Mouse (Mus musculus): Measurements from ENCODE around the gene Tmem45a.
"Not testable (repeated sequence)": the region's sequence is repeated elsewhere in the genome, so short reads cannot be mapped to it uniquely, and the experiment has no call there.

The Tmem45a gene

DNA sequence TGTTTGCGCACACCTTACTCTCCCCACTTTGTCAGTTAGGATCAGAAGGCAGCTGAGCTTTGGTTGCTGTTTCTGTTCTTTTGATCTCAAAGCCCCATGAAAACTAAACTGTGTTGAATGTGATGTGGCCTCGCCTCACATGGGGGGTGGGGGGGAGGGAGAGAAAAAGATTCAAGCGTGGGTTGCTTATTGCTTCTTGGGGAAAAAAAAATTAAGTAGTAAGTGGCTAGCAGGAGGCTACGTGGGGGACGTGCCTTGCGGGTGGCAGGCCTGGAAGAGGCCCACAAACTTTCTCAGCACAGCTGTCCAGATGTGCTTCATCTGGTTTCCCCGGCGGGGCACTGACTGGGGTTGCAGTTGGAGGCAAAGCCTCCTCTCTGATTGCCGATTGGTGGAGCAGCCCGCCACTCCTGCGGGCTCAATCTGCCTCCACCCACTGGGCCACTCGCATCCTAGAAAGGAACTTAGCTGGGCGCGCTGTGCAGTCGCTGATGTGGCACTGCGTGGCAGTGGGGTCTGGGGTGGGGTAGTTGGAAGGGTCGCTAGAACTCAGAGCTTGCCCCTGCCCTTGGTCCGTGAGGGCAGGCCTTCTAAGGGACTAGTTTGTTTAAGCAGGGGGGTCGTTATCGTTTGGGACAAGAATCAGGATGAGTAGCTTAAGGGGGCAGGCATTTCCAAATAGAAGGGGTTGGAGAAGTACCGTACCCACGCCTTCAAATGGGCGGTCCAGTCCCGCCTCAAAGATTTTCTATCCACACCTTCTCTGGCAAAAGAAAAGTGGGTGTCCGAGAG is at the start of gene Tmem45a:
Gene Tmem45a, minus strand, starts transcription at position 343 of the 792 bp plus-strand sequence.
- DNase-seq = peak; percentile 13 to 17

DNA sequence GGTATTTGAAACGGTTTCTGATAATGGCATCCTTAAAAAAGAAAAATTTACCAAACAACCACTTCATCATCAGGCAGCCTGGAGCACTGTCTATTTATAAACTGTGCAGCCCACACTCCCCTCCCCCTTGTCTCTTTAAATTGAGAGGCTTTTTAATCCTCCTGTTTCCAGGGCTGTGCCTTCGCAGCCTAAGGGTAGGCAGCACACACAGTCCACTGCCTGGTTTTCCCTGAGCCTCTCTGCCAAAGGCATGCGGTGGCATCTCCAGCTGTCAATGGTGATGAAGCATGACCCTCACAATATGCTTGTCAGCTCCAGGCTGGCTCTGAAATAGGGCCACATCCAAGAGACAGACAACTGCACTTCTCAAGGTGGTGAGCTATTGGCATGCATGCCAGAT is 42.1 kb upstream of the Tmem45a start, which contains the start of gene Lnp1:
Gene Lnp1, minus strand, starts transcription at position 39 of the 400 bp plus-strand sequence.
- DNase-seq = no peak

DNA sequence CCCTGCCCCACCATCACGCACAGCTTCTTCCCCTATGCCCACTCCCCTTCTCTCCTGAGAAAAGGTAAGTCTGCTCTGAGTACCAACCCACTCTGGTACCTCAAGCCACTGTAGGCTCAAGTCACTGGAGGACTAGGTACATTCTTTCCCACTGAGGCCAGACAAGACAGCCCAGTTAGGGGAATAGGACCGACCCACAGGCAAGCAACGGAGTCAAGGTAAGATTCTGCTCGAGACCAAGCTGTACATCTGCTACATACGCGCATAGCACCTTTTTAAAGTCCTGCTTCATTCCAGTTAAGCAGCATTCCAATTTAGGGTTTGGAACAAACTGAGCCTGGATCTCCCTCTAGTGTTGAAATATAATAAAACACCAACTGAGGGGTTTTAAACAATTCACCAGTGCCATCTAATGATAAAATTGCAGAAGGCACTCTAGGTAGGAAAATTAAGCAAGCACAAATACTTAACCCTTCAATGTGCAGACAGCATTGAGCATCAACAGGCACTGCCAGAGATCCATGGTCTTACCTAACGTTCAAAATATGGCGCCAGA is 34.2 kb upstream of the Tmem45a start:
- DNase-seq = no peak

DNA sequence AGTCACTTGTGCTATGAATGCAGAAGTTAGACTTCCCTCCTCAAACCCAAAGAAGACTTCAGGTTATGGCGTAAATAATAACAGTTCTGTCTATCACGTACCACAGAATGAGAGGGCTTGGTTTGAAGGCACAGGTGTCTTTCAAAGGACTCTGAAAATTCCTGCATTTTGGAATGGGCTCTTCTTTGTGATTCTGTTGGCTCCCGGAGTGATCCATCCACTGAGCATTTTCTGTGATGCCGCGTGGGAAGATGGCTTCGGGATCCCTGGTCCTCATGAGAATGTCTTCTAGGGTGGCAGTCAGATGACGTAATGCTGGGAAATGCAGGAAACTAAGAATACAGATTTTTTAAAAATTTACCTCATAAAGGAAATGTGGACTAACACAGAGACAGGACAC is 31.3 kb upstream of the Tmem45a start:
- no peak for DNase-seq

DNA sequence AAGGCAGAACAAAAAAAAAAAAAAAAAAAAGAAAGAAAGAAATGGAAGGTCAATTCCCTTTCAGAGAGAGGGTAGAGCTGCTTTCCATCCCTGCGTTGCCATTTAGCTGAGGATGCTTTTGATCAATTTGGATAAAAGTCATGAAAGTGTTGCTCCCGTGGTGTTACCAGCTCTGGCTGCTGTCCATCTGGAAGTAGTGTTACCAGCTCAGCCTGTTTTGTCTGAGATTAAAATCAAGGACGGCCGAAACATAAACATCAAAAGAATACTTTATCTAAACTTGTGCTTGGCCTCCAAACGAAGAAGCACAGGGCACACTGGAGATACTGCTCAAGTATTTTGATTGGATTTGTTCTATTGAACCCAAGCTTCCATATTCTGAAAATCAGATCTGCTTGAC is 23.0 kb upstream of the Tmem45a start:
- no peak for DNase-seq

DNA sequence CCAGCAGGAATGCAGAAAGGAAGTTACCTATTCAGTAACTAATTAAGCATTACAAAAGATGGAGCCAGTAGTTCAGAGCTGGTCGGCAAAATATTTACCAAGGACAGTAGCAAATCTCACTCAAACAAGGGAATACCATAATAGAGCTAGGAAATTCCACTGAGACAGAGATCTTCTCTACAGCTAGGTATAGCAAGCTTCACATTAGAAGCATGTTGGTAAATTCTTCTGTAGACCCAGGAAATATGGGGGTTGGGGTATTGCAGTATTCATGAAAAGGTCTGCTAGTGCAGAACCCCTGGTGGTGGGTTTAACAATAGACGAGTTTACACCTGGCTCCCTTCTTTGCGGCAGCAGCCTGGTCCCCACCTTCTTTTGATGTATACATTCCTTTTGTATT is 16.2 kb upstream of the Tmem45a start:
- DNase-seq = not testable (repeated sequence)

DNA sequence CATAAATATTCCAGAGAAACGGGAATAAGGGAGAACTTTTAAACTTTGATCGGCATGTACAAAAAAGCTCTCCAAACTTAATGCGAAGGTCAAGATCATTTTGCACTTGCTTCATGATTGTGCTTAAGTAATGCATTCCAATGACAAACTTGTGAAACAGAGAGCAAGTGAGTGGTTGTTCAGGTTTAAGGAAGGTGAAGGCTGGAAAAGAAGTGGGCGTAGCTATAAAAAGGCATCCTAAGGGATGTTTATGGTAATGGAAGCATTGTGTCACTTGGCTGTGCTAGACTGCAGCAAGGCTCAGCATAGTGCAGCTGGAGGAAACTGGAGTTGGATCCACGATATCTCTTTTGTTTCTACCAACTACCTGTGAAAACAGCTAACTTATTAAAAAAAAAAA is 5.6 kb upstream of the Tmem45a start:
- DNase-seq = no peak

DNA sequence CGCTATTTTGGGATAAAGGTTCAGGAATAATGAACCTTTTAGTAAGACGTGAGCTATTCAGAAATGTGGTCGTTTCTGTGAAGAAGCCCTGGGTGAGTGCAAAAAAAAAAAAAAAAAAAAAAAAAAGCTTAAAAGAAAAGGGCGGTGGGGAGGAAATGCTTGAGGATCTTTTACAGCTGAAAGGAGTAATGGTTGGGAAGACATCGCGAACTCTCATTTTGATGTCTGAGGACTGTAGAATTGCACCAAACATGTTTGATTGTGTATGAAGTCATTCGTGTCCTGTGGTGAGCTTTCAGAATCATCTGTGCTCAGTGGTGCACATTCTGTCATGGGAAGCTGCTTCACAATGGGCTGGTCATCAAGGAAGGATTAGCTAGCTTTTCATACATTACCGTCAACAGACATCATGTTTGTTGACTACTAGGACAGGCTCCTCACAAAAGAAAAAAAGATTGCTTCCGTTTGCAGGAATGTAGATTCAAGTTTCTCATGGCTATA is 700 bp upstream of the Tmem45a start:
- DNase-seq = no peak

DNA sequence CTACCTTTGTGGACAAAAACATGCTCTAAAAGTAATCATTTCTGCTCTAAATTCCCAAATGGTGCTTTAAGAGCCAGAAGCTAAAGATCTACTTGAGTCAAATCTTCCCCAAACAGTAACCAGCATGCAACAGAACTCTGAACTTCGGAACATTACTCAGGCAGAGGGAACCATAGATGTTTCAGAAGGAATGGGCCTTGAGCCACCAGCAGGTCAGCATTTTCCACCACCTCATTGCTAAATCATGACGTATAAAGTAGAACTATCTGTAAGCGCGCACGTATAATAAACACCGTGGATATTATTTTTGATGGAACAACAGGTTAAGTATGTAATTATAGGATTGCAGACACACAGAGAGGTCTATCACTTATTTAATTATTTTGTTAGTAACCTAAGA is 1.2 kb downstream of the Tmem45a start:
- no peak for DNase-seq

DNA sequence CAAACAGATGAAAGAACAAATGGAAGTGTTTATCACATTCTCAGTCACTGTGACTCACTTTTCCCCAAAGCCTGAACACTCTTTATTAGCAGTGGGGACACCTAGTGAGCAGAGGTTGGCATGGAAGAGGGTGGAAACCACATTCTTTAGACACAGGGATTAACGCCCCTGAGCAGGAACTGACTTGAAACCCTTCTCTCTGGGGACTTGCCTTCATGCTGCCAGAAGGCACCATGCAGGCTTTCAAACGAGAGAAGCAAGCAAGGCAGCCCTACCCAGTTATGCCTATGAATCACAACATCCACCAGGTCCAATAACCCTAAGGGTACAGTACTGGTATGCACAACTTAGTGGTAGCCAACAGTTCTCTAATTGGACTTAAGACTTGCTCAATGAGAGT is 12.6 kb downstream of the Tmem45a start:
- DNase-seq = no peak

DNA sequence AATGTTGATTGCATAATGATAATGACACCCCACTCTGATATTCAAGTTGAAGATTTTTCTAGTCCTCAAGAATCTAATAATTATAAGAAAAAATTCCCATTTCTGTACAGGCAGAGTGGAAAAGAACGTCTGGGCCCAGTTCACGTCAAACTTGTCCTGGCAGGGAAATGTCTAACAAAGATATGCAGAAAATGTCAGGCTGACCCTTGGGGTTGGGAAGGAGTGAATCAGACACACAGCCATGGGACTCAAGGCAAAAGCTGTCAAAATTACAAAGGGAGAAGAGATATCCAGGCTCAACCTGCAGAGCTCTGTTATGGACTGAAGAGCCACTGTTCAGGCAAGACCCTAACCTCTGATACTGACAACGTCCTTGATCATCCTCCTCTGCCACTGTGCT is 15.5 kb downstream of the Tmem45a start:
- DNase-seq = no peak

DNA sequence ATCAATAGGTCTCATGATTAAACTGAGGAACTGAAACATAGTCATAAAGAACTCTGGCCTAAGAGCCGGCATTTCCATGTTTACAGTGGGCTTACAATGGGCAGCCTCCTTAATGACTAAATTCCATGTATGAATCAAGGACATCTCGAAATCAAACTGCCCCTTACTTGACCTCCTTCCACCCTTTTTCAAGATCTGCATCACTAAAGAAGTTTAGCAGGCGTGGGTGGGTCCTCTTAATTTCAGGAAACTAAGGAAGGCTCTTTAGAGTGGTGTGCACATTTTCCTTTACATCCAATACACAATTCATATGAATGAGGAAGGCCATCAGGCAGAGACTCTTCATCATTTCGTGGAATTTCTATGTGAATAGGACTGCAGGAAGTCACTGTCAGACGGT is 17.6 kb downstream of the Tmem45a start:
- DNase-seq = no peak

DNA sequence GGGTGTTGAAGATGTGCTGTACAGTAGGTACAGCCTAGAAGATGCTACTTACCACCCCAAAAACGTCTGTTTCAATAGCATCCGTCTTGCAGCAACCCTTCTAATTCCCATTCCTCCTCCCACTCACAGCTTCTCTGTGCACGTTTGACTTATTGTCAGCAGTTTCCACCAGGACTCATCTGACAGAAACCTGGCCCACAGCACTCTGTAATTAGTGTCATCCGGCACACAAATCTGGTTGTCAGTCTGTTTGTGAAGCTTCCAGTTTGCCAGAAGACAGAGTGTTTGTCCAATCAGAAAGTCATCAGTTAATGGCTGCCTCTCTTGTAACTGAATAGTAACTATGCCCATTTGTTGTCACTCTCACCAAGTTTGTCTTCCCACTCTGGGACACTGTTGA is 18.4 kb downstream of the Tmem45a start:
- no peak for DNase-seq

DNA sequence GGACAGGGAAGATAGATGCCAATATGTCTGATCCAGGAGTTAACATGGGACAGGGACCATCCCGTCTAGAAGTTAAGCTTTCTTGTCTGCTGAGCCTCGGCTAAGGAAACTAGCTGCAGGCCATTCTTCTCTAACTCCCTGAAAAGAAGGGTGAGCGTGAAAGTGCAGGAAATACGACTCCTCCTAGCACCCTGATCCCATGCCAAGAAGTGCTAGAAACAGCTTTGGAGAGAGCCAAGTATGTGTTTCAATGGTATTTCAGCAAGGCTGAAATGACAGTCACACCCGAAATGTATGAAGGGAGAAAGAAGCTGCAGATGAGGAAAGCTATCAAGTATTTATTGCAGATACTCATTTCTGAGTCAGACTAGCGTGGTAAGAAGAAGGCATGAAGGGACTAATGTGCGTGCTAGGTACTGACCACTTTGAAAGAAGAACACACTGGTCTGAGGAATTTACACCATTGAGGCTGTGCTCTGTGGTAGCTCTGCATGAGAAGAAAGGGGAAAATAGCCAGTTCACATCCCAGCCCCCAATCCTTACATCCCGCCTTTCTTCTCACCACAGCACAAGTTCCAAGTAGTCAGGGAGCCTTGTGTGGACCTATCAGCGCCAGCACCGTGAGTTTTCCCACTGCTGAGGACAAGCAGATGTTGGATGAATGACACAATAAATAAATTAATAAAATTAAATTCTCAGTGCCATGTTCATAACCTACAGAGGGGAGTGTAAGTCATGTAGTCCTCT is 33.0 kb downstream of the Tmem45a start:
- no peak for DNase-seq

DNA sequence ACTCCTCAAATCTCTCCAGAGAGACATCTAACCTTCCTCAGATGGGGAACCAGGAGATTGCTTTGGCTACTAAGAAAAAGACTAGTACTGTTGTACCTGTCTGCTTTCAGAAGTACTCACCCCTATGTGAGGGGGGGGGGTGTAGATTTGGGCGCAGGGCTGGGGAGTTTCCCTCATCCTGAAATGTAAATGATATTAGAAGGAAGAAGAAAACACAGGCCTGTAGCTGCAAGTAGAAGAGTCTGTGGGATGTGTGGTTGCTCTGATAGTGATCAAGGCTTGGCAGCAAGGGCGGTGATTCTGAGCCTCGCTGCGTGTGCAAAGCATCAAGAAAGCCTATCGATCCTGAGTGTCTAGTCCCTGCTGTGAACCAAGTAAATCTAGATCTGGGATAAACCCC is 43.0 kb downstream of the Tmem45a start:
- DNase-seq = no peak

DNA sequence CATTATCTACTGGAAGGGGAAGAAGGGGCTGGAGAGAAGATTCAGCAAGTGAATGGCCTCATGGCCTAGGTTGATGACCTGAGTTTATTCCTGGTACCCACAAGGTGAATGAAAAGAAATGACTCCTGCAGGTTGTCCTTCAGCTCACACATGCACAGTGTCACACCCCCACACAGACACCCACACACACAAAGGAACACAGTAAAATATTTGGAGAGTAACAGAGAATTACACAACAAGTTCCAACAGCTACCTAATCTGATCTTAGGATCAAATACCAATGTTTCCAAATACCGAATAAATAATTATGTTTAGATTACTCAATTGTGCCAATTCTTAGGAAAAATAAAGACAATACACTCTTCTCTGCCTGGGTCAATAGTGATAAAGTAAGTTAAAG is 52.7 kb downstream of the Tmem45a start:
- DNase-seq = no peak

DNA sequence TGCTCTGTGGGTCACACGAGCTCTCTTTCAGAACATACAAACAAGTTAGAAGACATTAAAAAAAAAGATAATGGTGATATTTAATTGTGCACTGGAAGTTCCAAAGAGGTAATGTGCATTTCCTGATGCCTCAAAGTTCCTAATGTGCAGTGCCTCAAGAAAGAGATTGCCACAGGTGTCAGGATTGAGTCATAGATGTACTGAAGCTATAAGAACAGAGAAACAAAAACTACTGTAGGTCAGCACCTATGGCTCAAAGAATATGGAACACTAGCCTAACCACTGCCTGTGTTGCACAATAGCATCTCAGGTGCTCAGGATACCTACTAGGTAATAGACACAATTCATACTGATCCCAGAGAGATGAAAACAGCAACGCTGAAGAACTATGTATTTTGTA is 54.0 kb downstream of the Tmem45a start:
- DNase-seq = no peak

DNA sequence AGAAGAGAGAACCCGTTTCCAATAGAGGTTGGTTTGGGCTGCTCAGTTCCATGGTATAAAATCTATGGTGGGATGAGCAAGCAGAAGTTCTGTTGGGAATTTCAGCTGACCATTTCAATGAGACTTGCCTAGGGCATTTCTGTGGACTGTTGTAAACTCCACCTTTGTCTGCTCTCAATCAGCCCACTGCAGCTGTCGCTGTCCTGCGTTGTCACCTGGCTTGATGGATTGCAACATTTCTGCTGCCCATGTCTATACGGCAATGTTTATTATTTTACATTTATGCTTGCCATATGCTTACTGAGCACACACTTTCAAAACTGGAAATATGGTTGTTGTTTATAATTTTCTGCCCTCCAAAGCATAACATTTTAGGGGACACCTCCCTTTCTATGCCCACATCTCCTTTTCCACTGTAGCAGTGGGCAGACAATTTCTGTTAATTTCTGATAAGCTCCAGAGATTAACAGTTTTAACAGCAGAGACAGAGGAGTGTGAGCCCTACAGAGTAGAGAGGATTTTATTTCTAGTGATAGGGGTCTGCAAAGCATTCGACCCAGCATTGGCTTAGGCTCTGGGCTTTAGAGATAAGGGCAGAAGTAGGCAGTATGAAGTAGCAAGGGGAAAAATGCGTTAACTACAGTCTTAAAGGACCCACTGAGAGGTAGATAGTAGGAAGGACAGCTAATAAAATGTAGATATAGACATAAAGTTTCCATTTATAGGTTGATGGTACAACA is 84.4 kb downstream of the Tmem45a start:
- DNase-seq = no peak

DNA sequence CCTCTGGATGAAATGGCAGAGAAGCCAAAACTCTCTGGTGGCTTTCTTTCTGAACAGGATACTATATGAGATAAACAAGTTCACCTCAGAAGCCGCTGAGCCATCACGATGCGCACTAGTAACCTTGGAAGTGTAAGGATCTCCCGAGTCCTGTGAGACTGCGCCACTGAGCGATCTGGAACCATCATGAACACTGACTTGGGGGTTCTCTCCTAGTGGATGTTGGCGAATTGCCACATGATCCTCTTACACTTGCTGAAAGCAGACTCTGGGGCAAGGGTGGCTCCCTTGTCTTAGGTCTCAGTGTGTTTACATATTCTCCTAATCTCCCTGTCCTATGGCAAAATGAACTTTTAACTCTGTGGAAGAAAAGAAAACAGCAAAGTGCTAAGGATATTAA is 85.0 kb downstream of the Tmem45a start:
- DNase-seq = no peak

DNA sequence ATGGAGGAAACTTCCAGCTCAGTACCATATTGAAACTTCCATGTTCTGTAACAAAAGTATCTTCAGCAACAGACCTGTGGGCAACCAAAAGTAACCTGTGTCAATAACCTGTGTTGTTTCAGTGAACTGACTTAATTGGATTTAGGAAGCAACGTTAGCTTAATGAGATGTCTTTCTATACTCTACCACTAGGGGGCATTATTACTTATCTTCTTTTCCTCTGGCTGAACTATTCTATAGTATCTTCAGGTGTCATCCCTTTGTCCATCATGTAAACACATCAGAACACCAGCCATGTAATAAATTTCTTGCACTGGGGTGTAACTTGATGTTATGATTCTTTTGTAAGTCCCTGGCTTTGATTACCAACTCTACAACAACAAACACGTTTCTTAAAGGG is 85.5 kb downstream of the Tmem45a start:
- DNase-seq = no peak

DNA sequence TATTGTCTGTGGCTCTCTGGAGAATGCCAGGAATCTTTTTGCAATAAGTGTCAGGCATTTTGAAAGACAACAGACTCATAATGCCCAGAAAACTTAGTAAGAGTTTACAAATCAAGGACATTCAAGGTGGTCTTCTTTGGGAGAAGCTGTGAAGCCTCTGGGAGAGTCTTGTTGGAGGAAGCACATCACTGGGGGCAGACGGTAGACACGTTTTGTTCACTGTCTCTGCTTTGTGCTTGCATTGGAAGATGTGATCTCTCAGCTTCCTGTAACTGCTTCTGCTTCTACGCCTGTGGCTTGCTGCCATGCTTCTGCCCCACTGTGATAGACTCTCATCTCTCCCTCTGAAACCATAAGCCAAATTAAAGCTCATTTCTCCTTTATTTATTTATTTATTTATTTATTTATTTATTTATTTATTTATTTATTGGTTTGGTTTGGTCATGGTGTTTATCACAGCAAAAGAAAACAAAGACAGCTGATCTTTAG is 86.4 kb downstream of the Tmem45a start:
- no peak for DNase-seq

DNA sequence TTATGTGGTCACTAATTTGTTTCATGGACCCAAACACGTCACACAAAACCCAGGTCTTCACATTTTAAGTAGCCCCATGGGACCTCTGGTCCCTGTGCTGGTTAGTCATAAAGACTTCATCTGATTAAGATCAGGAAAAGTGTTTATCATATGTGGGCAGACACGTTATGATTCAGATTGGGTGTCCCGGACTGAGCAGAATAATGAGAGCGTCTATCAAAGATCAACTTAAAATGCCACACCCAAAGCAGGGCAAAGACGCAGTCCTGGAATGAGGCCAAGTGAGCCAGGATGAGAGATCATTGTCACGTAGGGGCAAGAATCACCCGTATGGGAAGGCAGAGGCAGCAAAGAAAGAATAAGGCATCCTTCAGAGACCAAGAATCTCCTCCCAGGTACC is 87.1 kb downstream of the Tmem45a start:
- DNase-seq = no peak
